23 mouse cellular contexts compared by ENCODE assay signal in the genomic region with DNA sequence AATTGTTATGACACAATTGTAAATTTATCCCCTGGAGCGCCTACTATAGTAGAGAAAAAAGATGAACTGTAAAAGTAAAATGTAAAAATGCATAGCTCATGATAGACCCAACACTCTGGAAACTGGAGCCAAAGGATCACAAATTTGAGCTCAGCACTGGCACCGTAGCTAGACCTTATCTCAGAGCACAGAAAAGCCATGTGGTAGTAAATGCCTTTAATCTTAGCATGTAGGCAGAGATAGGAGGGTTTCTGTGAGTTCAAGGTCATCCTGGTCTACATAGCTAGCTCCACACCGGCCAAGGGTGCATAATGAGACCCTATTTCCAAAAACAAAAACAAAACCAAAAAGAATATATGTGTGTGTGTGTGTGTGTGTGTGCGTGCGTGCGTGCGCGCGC.
"Had no signal": no experiment of that assay in that cellular context is flagged by ENCODE, and none has a peak within 500 bp of the region (broad histone marks: within the 10 kb centered on the region; RNA-seq: fewer than 3 reads in every experiment).

No protein-coding gene starts in this region.

- DNase-seq: kidney, adult 2 months; kidney, postnatal 10 days; kidney, postnatal 36 days; layer of hippocampus, postnatal 36 days; left cerebral cortex, postnatal 4 days; lung, adult 2 months; lung, postnatal 14 days; lung, postnatal 4 days; midbrain, embryonic 14.5 days; right cerebral cortex, adult 18-20 months; right cerebral cortex, postnatal 14 days; right cerebral cortex, postnatal 4 days; thymus, adult 2 months; thymus, postnatal 14 days; thymus, postnatal 4 days had no signal

- H3K9me3 ChIP-seq: limb, embryonic 12.5 days; limb, embryonic 15.5 days; midbrain, embryonic 10.5 days; neural tube, embryonic 12.5 days; neural tube, embryonic 15.5 days had no signal

- H3K4me2 ChIP-seq: limb, embryonic 12.5 days; limb, embryonic 15.5 days; neural tube, embryonic 12.5 days; neural tube, embryonic 15.5 days had no signal

- H3K27me3 ChIP-seq: neural tube, embryonic 12.5 days; neural tube, embryonic 15.5 days had no signal

- H3K27ac ChIP-seq: left cerebral cortex, adult 2 months; limb, embryonic 12.5 days; limb, embryonic 15.5 days; midbrain, embryonic 10.5 days; neural tube, embryonic 12.5 days; neural tube, embryonic 15.5 days; stomach, postnatal 0 days had no signal

- H3K9ac ChIP-seq: limb, embryonic 12.5 days; limb, embryonic 15.5 days; neural tube, embryonic 12.5 days; neural tube, embryonic 15.5 days had no signal

- ATAC-seq: intestine, postnatal 0 days had no signal

- H3K4me3 ChIP-seq: left cerebral cortex, adult 2 months; limb, embryonic 12.5 days; limb, embryonic 15.5 days; midbrain, embryonic 10.5 days; neural tube, embryonic 12.5 days; neural tube, embryonic 15.5 days had no signal

- H3K4me1 ChIP-seq: limb, embryonic 15.5 days; midbrain, embryonic 10.5 days; neural tube, embryonic 12.5 days had no signal

- H3K36me3 ChIP-seq: limb, embryonic 12.5 days; limb, embryonic 15.5 days; midbrain, embryonic 10.5 days; neural tube, embryonic 12.5 days; neural tube, embryonic 15.5 days had no signal
